Mouse (Mus musculus): ENCODE data around the gene Cyfip2. TPM values are rescaled to one million over a fixed set of nuclear protein-coding genes. Genes with fewer than 3 reads are reported as not detected.

Gene Cyfip2
- polyA plus RNA-seq, 2 experiments: 6.5 to 7.8 TPM

DNA sequence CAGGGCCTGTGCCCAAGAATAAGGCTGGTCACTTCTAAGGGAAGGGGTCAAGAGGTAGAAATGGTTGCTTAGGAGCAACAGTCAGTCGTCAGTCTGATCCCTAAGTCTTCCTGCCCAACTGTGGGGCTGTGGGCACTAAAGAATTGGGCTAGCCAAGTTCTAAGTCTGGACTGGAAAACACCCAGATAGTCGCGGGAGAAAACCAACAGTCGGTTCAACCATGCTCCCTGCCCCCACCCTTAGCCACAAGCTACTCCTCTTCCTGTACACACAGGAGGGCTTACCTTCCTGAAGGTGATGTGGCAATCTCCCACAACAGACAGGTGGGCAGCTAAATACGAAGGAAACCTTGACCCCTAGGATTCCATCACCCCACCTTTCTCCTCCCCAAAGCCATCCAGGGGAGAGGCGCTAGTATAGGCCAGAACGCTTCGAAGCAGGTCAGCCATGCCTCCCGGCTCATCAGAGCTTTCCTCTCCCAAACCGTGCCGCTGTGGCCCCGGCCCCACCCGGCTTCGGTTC lies 1.4 kb downstream of the Cyfip2 start:
- peak overlapping the region; percentile 69 for H3K4me3 ChIP-seq (replicated peaks; ENCODE audit: low read length)
- ATAC-seq (ENCODE audit: low FRiP score, low read depth) (no peak), DNase-seq (ENCODE audit: low spot score) (no peak)
- 12% methylated on average over 14 of the region's 14 CpGs for WGBS
- no peak overlapping the region for H3K27ac ChIP-seq (replicated peaks; ENCODE audit: low read depth, low read length)
- H3K36me3 ChIP-seq (ENCODE audit: control insufficient read depth, insufficient read depth, low read length): no peaks in the 10 kb centered on the region
- TF ChIP-seq POLR2A (IDR thresholded peaks at IDR 0.05; ENCODE audit: borderline replicate concordance, extremely low read depth, insufficient read depth, insufficient read length): no peak
- no peaks in the 10 kb centered on the region; the same call in 1 of the 2 replicates for H3K9me3 ChIP-seq (ENCODE audit: control insufficient read depth, low read length)
- peaks cover 23% of the 10 kb centered on the region for H3K4me1 ChIP-seq (ENCODE audit: control insufficient read depth, insufficient read depth, low read length)
- H3K9ac ChIP-seq (ENCODE audit: low read depth, low read length, severe bottlenecking): peak overlapping the region; percentile 61
- H3K27me3 ChIP-seq (ENCODE audit: control insufficient read depth, insufficient read depth, low read length): no peaks in the 10 kb centered on the region
- H3K4me2 ChIP-seq (replicated peaks; ENCODE audit: low read depth, low read length, severe bottlenecking): peak overlapping the region; percentile 97

DNA sequence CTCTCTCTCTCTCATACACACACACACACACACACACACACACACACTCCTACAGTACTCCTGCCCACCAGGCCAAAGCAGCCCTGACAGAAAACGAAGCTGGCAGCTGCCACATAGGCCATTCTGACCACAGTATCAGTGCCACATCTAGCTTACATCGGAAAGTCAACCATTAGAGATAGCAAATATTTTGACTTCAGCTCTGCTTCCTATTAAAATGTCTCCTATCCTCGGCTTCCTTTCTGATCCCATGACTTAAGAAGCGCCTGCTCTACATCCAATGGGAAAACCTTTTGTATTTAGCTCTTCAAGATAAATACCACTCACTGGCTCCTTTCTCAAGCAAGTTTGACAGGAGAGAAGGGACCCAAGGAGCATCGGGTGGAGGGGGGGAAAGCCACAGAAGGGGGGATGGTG lies 2.0 kb downstream of the Cyfip2 start:
- H3K4me2 ChIP-seq (replicated peaks; ENCODE audit: low read depth, low read length, severe bottlenecking): peak overlapping the region; percentile 97
- DNase-seq (ENCODE audit: low spot score) (no peak), ATAC-seq (ENCODE audit: low FRiP score, low read depth) (no peak)
- H3K27ac ChIP-seq (replicated peaks; ENCODE audit: low read depth, low read length): no peak overlapping the region
- no peak overlapping the region for H3K9ac ChIP-seq (ENCODE audit: low read depth, low read length, severe bottlenecking)
- H3K4me3 ChIP-seq (replicated peaks; ENCODE audit: low read length): peak overlapping the region; percentile 69; the same call in 1 of the 2 replicates
- H3K4me1 ChIP-seq (ENCODE audit: control insufficient read depth, insufficient read depth, low read length): peaks cover 23% of the 10 kb centered on the region
- TF ChIP-seq POLR2A (IDR thresholded peaks at IDR 0.05; ENCODE audit: borderline replicate concordance, extremely low read depth, insufficient read depth, insufficient read length): no peak
- H3K27me3 ChIP-seq (ENCODE audit: control insufficient read depth, insufficient read depth, low read length): no peaks in the 10 kb centered on the region
- H3K36me3 ChIP-seq (ENCODE audit: control insufficient read depth, insufficient read depth, low read length): no peaks in the 10 kb centered on the region
- WGBS: 64% methylated on average over 5 of the region's 5 CpGs
- H3K9me3 ChIP-seq (ENCODE audit: control insufficient read depth, low read length): no peaks in the 10 kb centered on the region; the same call in 1 of the 2 replicates

DNA sequence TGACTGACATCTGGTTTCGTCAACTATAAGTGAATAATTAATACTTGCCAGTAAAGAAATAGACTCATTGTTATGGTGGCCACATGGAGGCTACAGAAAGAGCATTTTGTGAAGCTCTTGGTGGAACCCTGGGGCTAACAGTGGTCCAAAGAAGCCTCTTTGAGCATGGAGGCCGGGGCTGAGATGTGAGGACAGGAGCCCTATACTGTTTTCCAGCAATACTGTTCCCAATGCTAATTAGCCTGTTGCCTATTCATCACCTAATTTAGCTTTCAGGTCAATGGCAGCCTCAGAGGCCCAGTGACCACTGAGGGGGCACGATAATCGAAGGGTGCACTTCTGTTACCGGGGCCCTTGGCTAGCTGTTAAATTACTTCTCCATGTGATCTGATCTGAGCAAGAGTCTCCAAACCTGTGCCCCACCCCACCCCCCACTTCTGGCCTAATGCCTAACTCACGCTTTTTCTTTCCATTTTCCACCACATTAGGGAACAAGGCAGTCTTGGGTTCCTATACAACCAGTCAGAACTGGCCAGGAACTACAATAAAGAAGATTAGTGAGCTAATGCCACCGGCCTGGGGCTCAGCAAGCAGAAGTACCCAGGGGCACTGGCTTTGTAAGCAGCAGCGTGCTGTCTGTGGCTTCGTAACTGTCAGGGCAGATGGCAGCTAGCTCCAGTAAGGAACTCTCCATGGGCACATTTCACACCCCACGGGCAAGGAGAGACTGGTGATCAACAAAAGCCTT lies 2.7 kb downstream of the Cyfip2 start:
- 65% methylated on average over 10 of the region's 10 CpGs for WGBS
- no peak for ATAC-seq (ENCODE audit: low FRiP score, low read depth)

DNA sequence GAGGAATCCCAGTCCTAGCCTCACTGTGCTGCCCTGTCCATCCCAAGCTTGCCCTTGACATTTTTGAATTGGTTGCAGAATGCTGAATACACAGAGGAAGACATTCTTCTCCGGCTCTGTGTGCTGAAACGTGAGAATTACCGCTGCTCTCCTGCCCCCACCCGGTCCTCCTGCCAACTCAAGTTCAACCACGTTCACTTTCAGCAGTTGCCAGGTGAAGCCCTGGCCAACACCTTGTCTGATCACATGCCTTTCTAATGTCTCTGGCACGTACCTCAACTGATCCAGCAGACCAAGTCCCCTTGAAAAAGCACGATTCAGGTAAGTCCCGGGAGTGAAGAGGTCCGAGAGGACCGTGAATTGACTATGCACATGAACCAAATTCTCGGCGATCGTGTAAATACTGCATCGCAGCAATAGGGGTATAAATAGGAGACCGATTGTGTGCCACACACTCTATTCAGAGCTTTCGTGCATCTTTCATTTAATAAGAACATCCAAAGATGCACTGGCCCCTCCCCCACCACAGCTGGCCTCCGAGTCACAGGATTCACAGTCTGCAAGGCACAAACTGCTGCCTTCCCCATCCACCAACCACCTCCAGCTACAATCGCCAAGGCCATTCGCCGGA lies 3.4 kb downstream of the Cyfip2 start:
- DNase-seq (ENCODE audit: low spot score): no peak
- H3K4me2 ChIP-seq (replicated peaks; ENCODE audit: low read depth, low read length, severe bottlenecking): no peak overlapping the region
- ATAC-seq (ENCODE audit: low FRiP score, low read depth): no peak
- H3K4me3 ChIP-seq (replicated peaks; ENCODE audit: low read length): no peak overlapping the region
- H3K27ac ChIP-seq (replicated peaks; ENCODE audit: low read depth, low read length): 0 out of 2 replicates have a peak overlapping the region, but pooled peaks have one; percentile 9
- no peaks in the 10 kb centered on the region for H3K27me3 ChIP-seq (ENCODE audit: control insufficient read depth, insufficient read depth, low read length)
- no peaks in the 10 kb centered on the region for H3K36me3 ChIP-seq (ENCODE audit: control insufficient read depth, insufficient read depth, low read length)
- WGBS: 86% methylated on average over 20 of the region's 20 CpGs
- TF ChIP-seq POLR2A (IDR thresholded peaks at IDR 0.05; ENCODE audit: borderline replicate concordance, extremely low read depth, insufficient read depth, insufficient read length): no peak
- H3K4me1 ChIP-seq (ENCODE audit: control insufficient read depth, insufficient read depth, low read length): peaks cover 20% of the 10 kb centered on the region
- H3K9me3 ChIP-seq (ENCODE audit: control insufficient read depth, low read length): no peaks in the 10 kb centered on the region; the same call in 1 of the 2 replicates
- H3K9ac ChIP-seq (ENCODE audit: low read depth, low read length, severe bottlenecking): no peak overlapping the region

More for the DNA sequence above, 2.7 kb downstream of the Cyfip2 start:
- no peaks in the 10 kb centered on the region for H3K36me3 ChIP-seq (ENCODE audit: control insufficient read depth, insufficient read depth, low read length)
- H3K4me1 ChIP-seq (ENCODE audit: control insufficient read depth, insufficient read depth, low read length): peaks cover 23% of the 10 kb centered on the region
- H3K4me3 ChIP-seq (replicated peaks; ENCODE audit: low read length): no peak overlapping the region
- H3K9ac ChIP-seq (ENCODE audit: low read depth, low read length, severe bottlenecking): no peak overlapping the region
- DNase-seq (ENCODE audit: low spot score): no peak
- no peaks in the 10 kb centered on the region; the same call in 1 of the 2 replicates for H3K9me3 ChIP-seq (ENCODE audit: control insufficient read depth, low read length)
- no peak overlapping the region for H3K27ac ChIP-seq (replicated peaks; ENCODE audit: low read depth, low read length)
- H3K4me2 ChIP-seq (replicated peaks; ENCODE audit: low read depth, low read length, severe bottlenecking): peak overlapping the region; percentile 97
- TF ChIP-seq POLR2A (IDR thresholded peaks at IDR 0.05; ENCODE audit: borderline replicate concordance, extremely low read depth, insufficient read depth, insufficient read length): no peak
- no peaks in the 10 kb centered on the region for H3K27me3 ChIP-seq (ENCODE audit: control insufficient read depth, insufficient read depth, low read length)

DNA sequence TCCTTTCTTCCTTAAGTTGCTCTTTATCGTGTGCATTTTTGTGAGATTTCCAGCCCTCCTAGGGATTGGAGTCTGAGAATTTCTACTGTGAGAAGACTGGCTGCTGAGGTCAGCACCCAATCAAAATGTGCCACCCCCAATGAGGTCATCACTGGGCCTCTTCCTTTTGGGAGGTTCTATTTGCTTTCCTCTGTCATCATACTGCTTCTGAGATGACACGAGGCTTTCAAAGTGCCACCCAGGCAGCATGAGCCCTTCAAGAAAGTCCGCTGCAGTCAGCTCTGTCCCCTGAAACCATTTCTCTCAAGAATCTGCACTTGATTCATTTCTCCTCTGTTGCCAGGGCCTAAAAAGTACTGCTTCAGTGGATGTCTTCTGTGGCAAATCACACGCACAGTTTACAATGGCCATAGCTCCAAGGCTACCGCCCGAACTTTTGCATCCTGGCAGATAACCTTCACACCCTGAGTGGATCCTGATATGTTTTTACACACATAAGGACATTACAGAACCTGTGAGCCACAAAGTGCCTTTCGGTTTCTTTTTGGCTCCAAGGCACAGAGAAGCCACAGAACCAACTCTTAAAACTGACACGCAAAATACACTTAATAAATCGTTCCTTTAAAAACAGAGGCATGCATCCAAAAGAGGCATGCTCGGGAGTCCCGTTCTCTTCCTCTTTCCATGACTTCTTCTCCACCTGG lies 4.2 kb downstream of the Cyfip2 start:
- H3K9me3 ChIP-seq (ENCODE audit: control insufficient read depth, low read length): no peaks in the 10 kb centered on the region; the same call in 1 of the 2 replicates
- ATAC-seq (ENCODE audit: low FRiP score, low read depth) (no peak), DNase-seq (ENCODE audit: low spot score) (no peak)
- peaks cover 13% of the 10 kb centered on the region; the same call in 1 of the 2 replicates for H3K4me1 ChIP-seq (ENCODE audit: control insufficient read depth, insufficient read depth, low read length)
- H3K27ac ChIP-seq (replicated peaks; ENCODE audit: low read depth, low read length): 0 out of 2 replicates have a peak overlapping the region, but pooled peaks have one; percentile 14
- no peak overlapping the region for H3K4me2 ChIP-seq (replicated peaks; ENCODE audit: low read depth, low read length, severe bottlenecking)
- H3K36me3 ChIP-seq (ENCODE audit: control insufficient read depth, insufficient read depth, low read length): no peaks in the 10 kb centered on the region
- no peak overlapping the region for H3K9ac ChIP-seq (ENCODE audit: low read depth, low read length, severe bottlenecking)
- no peak overlapping the region for H3K4me3 ChIP-seq (replicated peaks; ENCODE audit: low read length)
- no peaks in the 10 kb centered on the region for H3K27me3 ChIP-seq (ENCODE audit: control insufficient read depth, insufficient read depth, low read length)
- 83% methylated on average over 11 of the region's 11 CpGs for WGBS
- no peak for TF ChIP-seq POLR2A (IDR thresholded peaks at IDR 0.05; ENCODE audit: borderline replicate concordance, extremely low read depth, insufficient read depth, insufficient read length)
